Mouse (Mus musculus): ENCODE measurements around the gene Rprd1b. TPM values are rescaled to one million over a fixed set of nuclear protein-coding genes. Genes with fewer than 3 reads are reported as not detected.
A peak's percentile ranks its signal among the peaks of the same experiment; 100 is the strongest.
"Not testable (repeated sequence)": the region's sequence is repeated elsewhere in the genome, so short reads cannot be mapped to it uniquely, and the experiment has no call there.

The Rprd1b gene
- polyA plus RNA-seq, 1 experiment from 2014 or later, result 40.8 TPM

GRCm38 (mm10) chr2:158046186-158046585 lies 17.9 kb downstream of the Rprd1b start:
- H3K4me2 ChIP-seq (replicated peaks), result no peak overlapping the region
- H3K27me3 ChIP-seq, result no peaks in the 10 kb centered on the region
- no peak overlapping the region for H3K27ac ChIP-seq
- H3K9me3 ChIP-seq, result no peaks in the 10 kb centered on the region
- no peak overlapping the region for H3K4me3 ChIP-seq (replicated peaks)
- 0 out of 2 replicates have a peak overlapping the region, but pooled peaks have one; percentile 5 for H3K9ac ChIP-seq (replicated peaks)
- no peaks in the 10 kb centered on the region for H3K4me1 ChIP-seq (replicated peaks)
- H3K36me3 ChIP-seq, result peaks cover 68% of the 10 kb centered on the region
- no peak for ATAC-seq
- 79% methylated on average over 4 of the region's 4 CpGs for WGBS

GRCm38 (mm10) chr2:158047903-158048302 lies 19.6 kb downstream of the Rprd1b start:
- no peak overlapping the region for H3K27ac ChIP-seq
- no peak overlapping the region for H3K4me3 ChIP-seq (replicated peaks)
- H3K4me2 ChIP-seq (replicated peaks), result no peak overlapping the region
- H3K36me3 ChIP-seq, result peaks cover 76% of the 10 kb centered on the region
- H3K4me1 ChIP-seq (replicated peaks), result no peaks in the 10 kb centered on the region
- WGBS, result 72% methylated on average over 3 of the region's 3 CpGs
- no peaks in the 10 kb centered on the region for H3K9me3 ChIP-seq
- no peaks in the 10 kb centered on the region for H3K27me3 ChIP-seq
- no peak for ATAC-seq
- no peak overlapping the region for H3K9ac ChIP-seq (replicated peaks)

- no peak for ATAC-seq
These were observed 20.4 kb downstream of the Rprd1b start for GRCm38 (mm10) chr2:158048718-158049117.

DNA sequence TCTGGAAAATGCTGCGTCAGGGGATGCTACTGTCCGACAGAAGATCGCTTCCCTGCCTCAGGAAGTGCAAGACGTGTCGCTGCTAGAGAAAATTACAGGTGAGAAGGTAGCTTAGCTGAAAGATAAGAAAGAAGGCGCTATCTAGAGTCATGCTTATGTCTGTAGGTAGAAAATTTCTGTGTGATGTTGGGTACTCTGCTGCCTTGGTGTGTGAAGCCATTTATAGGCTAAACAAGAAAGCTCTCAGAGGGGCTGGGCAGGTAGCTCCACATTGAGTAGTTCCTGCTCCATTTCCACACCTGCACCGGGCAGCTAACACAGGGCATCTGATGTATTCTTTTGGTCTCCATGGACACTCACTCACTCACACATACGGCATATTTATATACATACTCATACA lies 21.8 kb downstream of the Rprd1b start:
- no peak for ATAC-seq
- 94% methylated on average over 8 of the region's 8 CpGs for WGBS
- no peak overlapping the region for H3K9ac ChIP-seq (replicated peaks)
- no peak overlapping the region for H3K4me2 ChIP-seq (replicated peaks)
- no peak overlapping the region for H3K4me3 ChIP-seq (replicated peaks)
- no peak overlapping the region for H3K27ac ChIP-seq
- H3K9me3 ChIP-seq, result no peaks in the 10 kb centered on the region
- no peaks in the 10 kb centered on the region for H3K4me1 ChIP-seq (replicated peaks)
- peaks cover 62% of the 10 kb centered on the region for H3K36me3 ChIP-seq
- no peaks in the 10 kb centered on the region for H3K27me3 ChIP-seq

More at GRCm38 (mm10) chr2:158048718-158049117, 20.4 kb downstream of the Rprd1b start:
- Histone ChIP-seq H3K27me3 (no peaks in the 10 kb centered on the region), H3K9ac (replicated peaks) (no peak overlapping the region), H3K9me3 (no peaks in the 10 kb centered on the region), H3K27ac (no peak overlapping the region), H3K4me3 (replicated peaks) (no peak overlapping the region), H3K4me1 (replicated peaks) (no peaks in the 10 kb centered on the region), H3K36me3 (peaks cover 69% of the 10 kb centered on the region), H3K4me2 (replicated peaks) (no peak overlapping the region)
- WGBS, result 94% methylated on average over 1 of the region's 1 CpGs

DNA sequence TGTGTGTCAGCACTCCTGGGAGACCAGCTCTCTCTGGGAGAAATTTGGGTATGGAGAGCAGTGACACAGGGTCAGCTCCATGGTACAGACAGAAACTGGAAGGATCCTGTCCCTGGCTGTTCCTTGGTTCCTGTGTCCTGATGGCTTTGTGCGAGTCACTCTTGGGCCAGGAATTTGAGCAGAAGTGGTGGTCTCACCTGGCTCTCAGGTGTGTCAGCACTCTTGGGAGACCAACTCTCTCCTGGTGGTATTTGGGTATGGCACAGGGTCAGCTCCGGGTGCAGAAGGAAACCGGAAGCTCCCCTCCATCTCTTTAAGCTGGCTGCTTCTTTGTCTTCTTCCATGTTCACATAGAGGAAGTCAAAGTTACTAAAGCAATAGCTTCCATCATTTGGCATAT lies 26.3 kb downstream of the Rprd1b start:
- ATAC-seq, result no peak
- H3K9me3 ChIP-seq, result no peaks in the 10 kb centered on the region
- peaks cover 6% of the 10 kb centered on the region for H3K4me1 ChIP-seq (replicated peaks)
- no peak overlapping the region for H3K4me2 ChIP-seq (replicated peaks)
- no peaks in the 10 kb centered on the region for H3K27me3 ChIP-seq
- H3K36me3 ChIP-seq, result peaks cover 71% of the 10 kb centered on the region
- no peak overlapping the region for H3K9ac ChIP-seq (replicated peaks)
- no peak overlapping the region for H3K4me3 ChIP-seq (replicated peaks)
- WGBS, result 93% methylated on average over 3 of the region's 3 CpGs
- no peak overlapping the region for H3K27ac ChIP-seq

DNA sequence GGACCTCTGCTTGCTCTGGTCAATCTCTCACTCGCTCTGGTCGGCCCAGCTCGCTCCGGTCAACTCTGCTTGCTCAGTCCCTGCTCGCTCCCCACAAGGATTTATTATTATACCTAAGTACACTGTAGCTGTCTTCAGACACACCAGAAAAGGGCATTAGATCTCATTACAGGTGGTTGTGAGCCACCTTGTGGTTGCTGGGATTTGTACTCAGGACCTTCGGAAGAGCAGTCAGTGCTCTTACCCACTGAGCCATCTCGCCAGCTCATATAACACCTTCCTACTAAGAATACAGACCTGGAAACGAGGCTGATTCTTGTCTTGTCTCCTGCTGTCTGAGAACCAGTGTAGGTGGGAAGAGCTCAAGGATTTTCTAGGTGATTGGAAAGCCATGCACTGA lies 27.1 kb downstream of the Rprd1b start:
- not testable (repeated sequence) for H3K4me3 ChIP-seq (replicated peaks); H3K4me1 ChIP-seq (replicated peaks); H3K27me3 ChIP-seq; ATAC-seq; H3K27ac ChIP-seq; H3K4me2 ChIP-seq (replicated peaks); H3K9ac ChIP-seq (replicated peaks); H3K9me3 ChIP-seq
- H3K36me3 ChIP-seq, result peaks cover 70% of the 10 kb centered on the region
- WGBS, result 94% methylated on average over 8 of the region's 8 CpGs

- no peak overlapping the region for H3K9ac ChIP-seq (replicated peaks)
- no peak for ATAC-seq
- no peak overlapping the region for H3K27ac ChIP-seq
- no peaks in the 10 kb centered on the region for H3K27me3 ChIP-seq
- peaks cover 73% of the 10 kb centered on the region for H3K36me3 ChIP-seq
- peaks cover 6% of the 10 kb centered on the region for H3K4me1 ChIP-seq (replicated peaks)
- no peak overlapping the region for H3K4me2 ChIP-seq (replicated peaks)
- no peak overlapping the region for H3K4me3 ChIP-seq (replicated peaks)
- H3K9me3 ChIP-seq, result no peaks in the 10 kb centered on the region
- WGBS, result 80% methylated on average over 3 of the region's 3 CpGs
These were observed 28.7 kb downstream of the Rprd1b start for GRCm38 (mm10) chr2:158057030-158057429.

DNA sequence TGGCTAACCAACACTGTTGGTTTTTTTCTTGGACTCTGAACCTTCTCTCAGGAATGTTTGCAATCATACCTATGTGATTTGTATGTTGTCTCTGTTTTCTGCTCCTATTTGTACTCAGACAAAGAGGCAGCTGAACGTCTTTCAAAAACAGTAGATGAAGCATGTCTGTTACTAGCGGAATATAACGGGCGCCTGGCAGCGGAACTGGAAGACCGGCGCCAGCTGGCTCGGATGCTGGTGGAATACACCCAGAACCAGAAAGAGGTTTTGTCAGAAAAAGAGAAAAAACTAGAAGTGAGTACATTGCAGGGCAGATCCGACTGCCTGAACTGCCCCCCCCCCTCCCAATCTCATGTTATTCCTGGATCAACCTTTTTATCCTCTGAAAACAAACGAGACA lies 30.2 kb downstream of the Rprd1b start:
- Histone ChIP-seq H3K4me2 (replicated peaks) (no peak overlapping the region), H3K9ac (replicated peaks) (no peak overlapping the region), H3K27me3 (no peaks in the 10 kb centered on the region), H3K4me3 (replicated peaks) (no peak overlapping the region), H3K9me3 (no peaks in the 10 kb centered on the region), H3K4me1 (replicated peaks) (peaks cover 6% of the 10 kb centered on the region), H3K27ac (no peak overlapping the region), H3K36me3 (peaks cover 69% of the 10 kb centered on the region)
- WGBS, result 93% methylated on average over 10 of the region's 10 CpGs
- no peak for ATAC-seq

DNA sequence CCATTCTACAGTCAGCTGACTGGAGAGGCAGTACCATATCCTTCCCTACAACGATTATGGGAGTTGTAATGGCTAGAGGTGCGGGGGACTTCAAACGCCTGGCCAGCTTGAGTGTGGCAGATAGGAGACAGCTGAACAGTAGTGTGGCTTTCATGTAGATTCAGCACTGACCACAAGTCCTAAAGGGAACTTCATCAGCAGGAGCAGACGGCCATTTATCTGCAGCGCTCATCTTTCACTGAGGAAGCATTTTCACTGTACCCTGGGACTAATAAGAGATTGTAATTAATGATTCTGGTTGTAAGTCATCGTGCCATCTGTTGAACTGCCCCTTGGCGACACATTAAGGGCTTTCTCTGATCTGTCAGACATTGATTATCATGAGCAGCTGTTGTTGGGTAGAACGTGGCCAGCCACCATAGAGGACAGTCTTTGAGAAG lies 31.4 kb downstream of the Rprd1b start:
- Histone ChIP-seq H3K4me3 (replicated peaks) (no peak overlapping the region), H3K27me3 (no peaks in the 10 kb centered on the region), H3K36me3 (peaks cover 67% of the 10 kb centered on the region), H3K4me1 (replicated peaks) (peaks cover 6% of the 10 kb centered on the region), H3K9me3 (no peaks in the 10 kb centered on the region), H3K27ac (no peak overlapping the region), H3K4me2 (replicated peaks) (no peak overlapping the region), H3K9ac (replicated peaks) (no peak overlapping the region)
- ATAC-seq, result no peak
- WGBS, result 72% methylated on average over 8 of the region's 8 CpGs

DNA sequence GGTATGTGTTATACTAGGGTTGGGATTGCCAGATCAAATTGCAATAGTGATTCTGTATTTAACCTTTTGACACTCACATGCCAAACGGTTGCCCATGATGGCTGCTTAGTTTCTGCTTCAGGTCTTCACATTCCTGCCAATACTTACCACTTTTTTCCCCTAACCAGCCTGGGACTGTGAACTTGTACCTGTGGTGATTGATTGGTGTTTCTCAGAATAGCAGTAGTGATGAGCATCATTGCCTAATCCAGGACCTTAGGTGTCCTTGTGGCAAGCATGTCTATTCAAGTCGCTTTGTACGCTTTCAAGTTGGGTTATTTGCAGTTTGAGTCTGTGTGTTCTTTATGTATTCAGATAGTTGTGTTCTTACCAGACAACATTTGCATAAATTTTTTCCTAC lies 34.7 kb downstream of the Rprd1b start:
- WGBS, result 91% methylated on average over 3 of the region's 3 CpGs
- Histone ChIP-seq H3K4me2 (replicated peaks) (no peak overlapping the region), H3K27ac (no peak overlapping the region), H3K9me3 (no peaks in the 10 kb centered on the region), H3K4me1 (replicated peaks) (peaks cover 6% of the 10 kb centered on the region), H3K4me3 (replicated peaks) (no peak overlapping the region), H3K27me3 (no peaks in the 10 kb centered on the region), H3K36me3 (peaks cover 57% of the 10 kb centered on the region), H3K9ac (replicated peaks) (no peak overlapping the region)
- no peak for ATAC-seq

DNA sequence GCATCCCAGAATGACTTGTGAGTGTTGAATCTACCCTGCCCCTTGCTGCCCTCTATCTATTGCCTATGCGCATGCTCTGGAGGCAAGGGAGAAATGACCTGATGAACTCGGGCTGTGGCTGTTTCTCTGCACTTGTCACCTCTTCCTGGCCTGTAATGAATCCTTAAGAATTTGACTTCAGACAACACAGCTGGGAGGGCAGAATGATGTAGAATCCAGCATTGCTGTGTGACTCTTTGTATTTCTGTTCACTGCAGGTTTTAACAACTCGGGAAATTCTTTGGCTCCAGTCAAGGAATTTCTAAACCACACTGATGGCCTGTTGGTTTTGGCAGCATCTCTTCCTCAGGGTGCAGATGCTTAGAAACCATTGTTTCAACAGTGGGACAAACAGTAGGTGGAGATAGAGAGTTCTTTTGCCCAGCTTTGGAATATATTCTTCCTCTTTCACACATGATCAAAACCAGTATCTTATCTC lies 36.3 kb downstream of the Rprd1b start:
- no peaks in the 10 kb centered on the region for H3K9me3 ChIP-seq
- H3K4me1 ChIP-seq (replicated peaks), result peaks cover under 1% of the 10 kb centered on the region
- H3K4me3 ChIP-seq (replicated peaks), result no peak overlapping the region
- peaks cover 46% of the 10 kb centered on the region for H3K36me3 ChIP-seq
- H3K4me2 ChIP-seq (replicated peaks), result no peak overlapping the region
- no peak overlapping the region for H3K27ac ChIP-seq
- no peak for ATAC-seq
- no peak overlapping the region for H3K9ac ChIP-seq (replicated peaks)
- no peaks in the 10 kb centered on the region for H3K27me3 ChIP-seq
- WGBS, result 71% methylated on average over 3 of the region's 3 CpGs

GRCm38 (mm10) chr2:158065064-158065463 lies 36.8 kb downstream of the Rprd1b start:
- no peaks in the 10 kb centered on the region for H3K27me3 ChIP-seq
- H3K4me2 ChIP-seq (replicated peaks), result no peak overlapping the region
- ATAC-seq, result no peak
- no peaks in the 10 kb centered on the region; the same call in 1 of the 2 replicates for H3K4me1 ChIP-seq (replicated peaks)
- H3K9ac ChIP-seq (replicated peaks), result no peak overlapping the region
- H3K9me3 ChIP-seq, result no peaks in the 10 kb centered on the region
- no peak overlapping the region for H3K27ac ChIP-seq
- peaks cover 45% of the 10 kb centered on the region for H3K36me3 ChIP-seq
- WGBS, result 82% methylated on average over 5 of the region's 5 CpGs
- H3K4me3 ChIP-seq (replicated peaks), result no peak overlapping the region

DNA sequence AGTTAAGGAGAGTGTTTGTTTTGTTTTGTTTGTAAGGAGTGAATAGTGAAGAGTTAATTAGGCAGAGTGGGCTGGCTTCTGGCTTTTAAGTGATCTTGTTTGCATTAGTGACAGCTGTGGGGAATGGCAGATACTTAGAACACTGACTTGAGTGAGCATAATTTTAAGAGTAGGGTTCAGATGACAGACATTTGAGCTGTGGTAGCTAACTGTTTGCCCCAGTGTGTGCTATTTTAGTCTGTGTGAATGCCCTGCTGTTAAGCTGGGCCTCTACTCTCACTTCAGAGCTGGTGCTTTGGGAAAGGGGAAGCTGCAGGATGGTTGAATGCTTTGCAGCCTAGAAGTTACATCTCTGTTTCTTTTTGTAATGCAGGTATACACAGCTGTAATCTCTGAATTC lies 38.2 kb downstream of the Rprd1b start:
- Histone ChIP-seq H3K9ac (replicated peaks) (no peak overlapping the region), H3K27ac (no peak overlapping the region), H3K4me3 (replicated peaks) (no peak overlapping the region), H3K4me2 (replicated peaks) (no peak overlapping the region), H3K36me3 (peaks cover 48% of the 10 kb centered on the region), H3K9me3 (no peaks in the 10 kb centered on the region), H3K27me3 (no peaks in the 10 kb centered on the region), H3K4me1 (replicated peaks) (no peaks in the 10 kb centered on the region; the same call in 1 of the 2 replicates)
- no peak for ATAC-seq
